Mouse (Mus musculus) MEL (cell line): ENCODE data around the gene Xrcc4. TPM values are rescaled to one million over a fixed set of nuclear protein-coding genes. Genes with fewer than 3 reads are reported as not detected.

ENCODE experiments used
- DNase-seq: peaks from one replicate; pipeline ENCODE4 v3.0.0; 2011; ENCODE audit warnings: low read depth, low spot score
- H3K27ac ChIP-seq: 2 replicates; pipeline ENCODE4 v1.5.1; 2012; ENCODE audit warnings: low read depth, mild to moderate bottlenecking, control low read depth, low read length, moderate library complexity; ENCODE audit not compliant: control insufficient read depth
- H3K27me3 ChIP-seq, 2 experiments: fragments of 150-350 bp in 1 of 2; sonication (generic) in 1 of 2; 2 replicates each; pipeline ENCODE4 v1.6.1; 2012; ENCODE audit warnings: low read length in 2 of 2, mild to moderate bottlenecking in 2 of 2, improper control_type of control experiment in 1 of 2, moderate library complexity in 1 of 2; ENCODE audit not compliant: insufficient read depth in 2 of 2, control insufficient read depth in 1 of 2
- H3K36me3 ChIP-seq, 2 experiments: 2 replicates each; pipeline ENCODE4 v1.6.1; 2012 to 2014; ENCODE audit warnings: low read length in 2 of 2, improper control_type of control experiment in 1 of 2, inconsistent platforms in 1 of 2, mild to moderate bottlenecking in 1 of 2; ENCODE audit not compliant: insufficient read depth in 2 of 2, control insufficient read depth in 1 of 2
- H3K4me1 ChIP-seq, 2 experiments: fragments of 150-350 bp in 1 of 2; sonication (generic) in 1 of 2; 2 replicates each; pipeline ENCODE4 v1.6.1; 2012; ENCODE audit warnings: low read length in 2 of 2, improper control_type of control experiment in 1 of 2, mild to moderate bottlenecking in 1 of 2; ENCODE audit not compliant: insufficient read depth in 2 of 2, control insufficient read depth in 1 of 2
- H3K4me3 ChIP-seq, 2 experiments: fragments of 150-350 bp in 1 of 2; sonication (generic) in 1 of 2; 2 replicates each; pipeline ENCODE4 v1.5.1; 2012; ENCODE audit warnings: low read depth in 2 of 2, low read length in 2 of 2, mild to moderate bottlenecking in 2 of 2, moderate library complexity in 2 of 2, control low read depth in 1 of 2, improper control_type of control experiment in 1 of 2; ENCODE audit not compliant: control insufficient read depth in 1 of 2, insufficient read depth in 1 of 2
- H3K79me2 ChIP-seq: 2 replicates; pipeline ENCODE4 v1.6.1; 2012; ENCODE audit warnings: mild to moderate bottlenecking, low read length, moderate library complexity; ENCODE audit not compliant: control insufficient read depth, poor library complexity, insufficient read depth
- H3K9ac ChIP-seq: 2 replicates; pipeline ENCODE4 v1.6.1; 2012; ENCODE audit warnings: low read depth, mild to moderate bottlenecking, control low read depth, low read length, moderate library complexity; ENCODE audit not compliant: control insufficient read depth, poor library complexity, severe bottlenecking
- H3K9me3 ChIP-seq: fragments of 150-350 bp; sonication (generic); replicated peaks from 2 replicates; pipeline ENCODE4 v1.6.1; 2012; ENCODE audit warnings: mild to moderate bottlenecking, low read length, improper control_type of control experiment, moderate library complexity; ENCODE audit not compliant: insufficient read depth
- BHLHE40 ChIP-seq: IDR thresholded peaks from 2 replicates; pipeline ENCODE4 v1.6.1; 2012; ENCODE audit warnings: low read depth, mild to moderate bottlenecking, inconsistent platforms, low read length, improper control_type of control experiment, borderline replicate concordance
- CHD1 ChIP-seq: IDR thresholded peaks from 2 replicates; pipeline ENCODE4 v1.6.1; 2012; ENCODE audit warnings: low read depth, mild to moderate bottlenecking, inconsistent platforms, low read length, improper control_type of control experiment
- CHD2 ChIP-seq: IDR thresholded peaks from 2 replicates; pipeline ENCODE4 v1.6.1; 2011; ENCODE audit warnings: low read length, improper control_type of control experiment
- CTCF ChIP-seq, 3 experiments: IDR thresholded peaks in 2 of 3; conservative IDR thresholded peaks in 1 of 3; 2 replicates each; pipeline ENCODE4 v1.5.1; 2011 to 2012; ENCODE audit warnings: low read length in 3 of 3, low read depth in 2 of 3, mild to moderate bottlenecking in 2 of 3, improper control_type of control experiment in 1 of 3, inconsistent platforms in 1 of 3, mixed read lengths in 1 of 3, moderate library complexity in 1 of 3; ENCODE audit not compliant: control insufficient read depth in 1 of 3, insufficient read depth in 1 of 3, poor library complexity in 1 of 3, severe bottlenecking in 1 of 3
- E2F4 ChIP-seq: IDR thresholded peaks from 2 replicates; pipeline ENCODE4 v1.6.1; 2011; ENCODE audit warnings: low read depth, low read length, improper control_type of control experiment, borderline replicate concordance
- EP300 ChIP-seq, 2 experiments: IDR thresholded peaks; 2 replicates each; pipeline ENCODE4 v1.6.1; 2011; ENCODE audit warnings: improper control_type of control experiment in 2 of 2, low read length in 2 of 2, low read depth in 1 of 2, mild to moderate bottlenecking in 1 of 2
- ETS1 ChIP-seq: IDR thresholded peaks from 2 replicates; pipeline ENCODE4 v1.6.1; 2012; ENCODE audit warnings: low read depth, mild to moderate bottlenecking, inconsistent platforms, low read length, improper control_type of control experiment, moderate library complexity
- GABPA ChIP-seq: IDR thresholded peaks from 2 replicates; pipeline ENCODE4 v1.6.1; 2012; ENCODE audit warnings: low read depth, mild to moderate bottlenecking, inconsistent platforms, low read length, improper control_type of control experiment, moderate library complexity
- GATA1 ChIP-seq: IDR thresholded peaks from 2 replicates; pipeline ENCODE4 v1.6.1; 2011; ENCODE audit warnings: low read depth, low read length, improper control_type of control experiment
- JUND ChIP-seq: IDR thresholded peaks from 2 replicates; pipeline ENCODE4 v1.6.1; 2011; ENCODE audit warnings: low read depth, mild to moderate bottlenecking, improper control_type of control experiment, low read length
- KAT2A ChIP-seq: conservative IDR thresholded peaks from 2 replicates; pipeline ENCODE4 v1.6.1; 2012; ENCODE audit warnings: low read depth, low read length, improper control_type of control experiment, inconsistent platforms
- MAFK ChIP-seq: IDR thresholded peaks from 2 replicates; pipeline ENCODE4 v1.6.1; 2011; ENCODE audit warnings: low read depth, mild to moderate bottlenecking, low read length, improper control_type of control experiment, borderline replicate concordance
- MAZ ChIP-seq: IDR thresholded peaks from 2 replicates; pipeline ENCODE4 v1.6.1; 2012; ENCODE audit warnings: low read depth, mild to moderate bottlenecking, inconsistent platforms, low read length, improper control_type of control experiment
- MXI1 ChIP-seq: IDR thresholded peaks from 2 replicates; pipeline ENCODE4 v1.6.1; 2011; ENCODE audit warnings: mild to moderate bottlenecking, low read depth, low read length, improper control_type of control experiment
- MYB ChIP-seq: IDR thresholded peaks from 2 replicates; pipeline ENCODE4 v1.6.1; 2011; ENCODE audit warnings: mild to moderate bottlenecking, low read depth, low read length, improper control_type of control experiment
- POLR2A ChIP-seq, 2 experiments: IDR thresholded peaks; 2 replicates each; pipeline ENCODE4 v1.6.1; 2011 to 2012; ENCODE audit warnings: low read length in 2 of 2, mild to moderate bottlenecking in 2 of 2, control low read depth in 1 of 2, improper control_type of control experiment in 1 of 2, low read depth in 1 of 2, moderate library complexity in 1 of 2; ENCODE audit not compliant: control insufficient read depth in 1 of 2, insufficient read depth in 1 of 2, poor library complexity in 1 of 2
- POLR2AphosphoS2 ChIP-seq: IDR thresholded peaks from 2 replicates; pipeline ENCODE4 v1.6.1; 2011; ENCODE audit warnings: low read length, improper control_type of control experiment
- POLR2AphosphoS5 ChIP-seq: IDR thresholded peaks from 2 replicates; pipeline ENCODE4 v1.6.1; 2012; ENCODE audit warnings: low read depth, borderline replicate concordance, mild to moderate bottlenecking, inconsistent platforms, low read length, moderate library complexity, mixed read lengths
- RAD21 ChIP-seq: IDR thresholded peaks from 2 replicates; pipeline ENCODE4 v1.6.1; 2011; ENCODE audit warnings: mild to moderate bottlenecking, low read depth, low read length, improper control_type of control experiment
- SIN3A ChIP-seq: IDR thresholded peaks from 2 replicates; pipeline ENCODE4 v1.6.1; 2012; ENCODE audit warnings: low read length, improper control_type of control experiment, inconsistent platforms
- SMC3 ChIP-seq: IDR thresholded peaks from 2 replicates; pipeline ENCODE4 v1.6.1; 2011; ENCODE audit warnings: low read depth, low read length, improper control_type of control experiment
- TAL1 ChIP-seq: IDR thresholded peaks from 2 replicates; pipeline ENCODE4 v1.6.1; 2012; ENCODE audit warnings: mild to moderate bottlenecking, inconsistent platforms, low read length, moderate library complexity, mixed read lengths
- TBP ChIP-seq: IDR thresholded peaks from 2 replicates; pipeline ENCODE4 v1.8.0; 2011; ENCODE audit warnings: low read depth, low read length, improper control_type of control experiment
- UBTF ChIP-seq: IDR thresholded peaks from 2 replicates; pipeline ENCODE4 v1.6.1; 2012; ENCODE audit warnings: low read depth, mild to moderate bottlenecking, inconsistent platforms, low read length, improper control_type of control experiment, moderate library complexity, borderline replicate concordance; ENCODE audit not compliant: insufficient read depth
- ZKSCAN1 ChIP-seq: IDR thresholded peaks from 2 replicates; pipeline ENCODE4 v1.6.1; 2012; ENCODE audit warnings: low read depth, mild to moderate bottlenecking, inconsistent platforms, low read length, improper control_type of control experiment, moderate library complexity
- polyA plus RNA-seq, 2 experiments: library from polyadenylated mRNA; stranded (reverse) in 1 of 2; unstranded in 1 of 2; fragments of >175 nt in 1 of 2; fragments of >200 nt in 1 of 2; gene quantifications; 2 replicates each; pipeline versions ENCODE4 v1.2.1 to v1.2.4; 2012; ENCODE audit warnings: low replicate concordance in 2 of 2, low read depth in 1 of 2; ENCODE audit not compliant: insufficient read length in 2 of 2, insufficient read depth in 1 of 2, missing spikeins in 1 of 2
- total RNA-seq: library from RNA; depleted of rRNA; stranded (reverse); fragments of 300-350 nt; gene quantifications from 2 replicates; pipeline ENCODE4 v1.2.3, GENCODE M21; 2012

The Xrcc4 gene
- total and polyA plus RNA-seq, 3 experiments: 6.6 to 7.7 TPM; not detected in 1

DNA sequence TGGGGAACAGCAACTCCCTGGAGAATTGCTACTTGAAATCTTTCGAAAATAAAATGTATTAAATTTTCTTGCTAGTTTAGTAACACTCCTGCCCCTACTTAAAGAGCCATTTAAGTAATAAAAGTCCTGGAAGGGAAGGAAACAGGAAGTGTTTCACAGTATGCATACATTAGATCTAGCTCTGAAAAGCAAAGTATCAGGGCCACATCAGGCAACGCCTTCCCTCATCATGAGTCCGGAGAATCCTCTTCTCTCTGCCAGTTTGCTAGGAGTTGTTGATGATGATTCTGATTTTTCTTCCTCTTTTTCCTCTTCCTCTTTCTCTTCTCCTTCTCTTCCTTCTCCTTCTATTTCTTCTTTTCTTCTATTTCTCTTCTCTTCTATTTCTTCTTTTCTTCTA lies 250.8 kb downstream of the Xrcc4 start:
- H3K9ac ChIP-seq: no peak overlapping the region
- TF ChIP-seq RAD21: no peak
- no peak for TF ChIP-seq UBTF
- TF ChIP-seq JUND: no peak
- no peak for TF ChIP-seq MXI1
- no peak for TF ChIP-seq MYB
- TF ChIP-seq GATA1: no peak
- no peak for TF ChIP-seq KAT2A
- no peak for TF ChIP-seq POLR2AphosphoS5
- TF ChIP-seq POLR2A (IDR thresholded peaks at IDR 0.05; ENCODE audit: control insufficient read depth in 1 of 2, insufficient read depth in 1 of 2, low read depth in 1 of 2, low read length in 2 of 2, poor library complexity in 1 of 2): no peak
- TF ChIP-seq SMC3: no peak
- no peak for TF ChIP-seq ETS1
- no peak for TF ChIP-seq BHLHE40
- no peak for TF ChIP-seq ZKSCAN1
- no peak for TF ChIP-seq MAFK
- TF ChIP-seq TBP: no peak
- TF ChIP-seq, all 39 proteins: peak for 0
- DNase-seq: peak; percentile 12
- Histone ChIP-seq H3K4me1 (no peaks in the 10 kb centered on the region), H3K27me3 (no peaks in the 10 kb centered on the region), H3K36me3 (no peaks in the 10 kb centered on the region), H3K27ac (no peak overlapping the region), H3K79me2 (no peaks in the 10 kb centered on the region), H3K4me3 (no peak overlapping the region), H3K9me3 (no peaks in the 10 kb centered on the region)

DNA sequence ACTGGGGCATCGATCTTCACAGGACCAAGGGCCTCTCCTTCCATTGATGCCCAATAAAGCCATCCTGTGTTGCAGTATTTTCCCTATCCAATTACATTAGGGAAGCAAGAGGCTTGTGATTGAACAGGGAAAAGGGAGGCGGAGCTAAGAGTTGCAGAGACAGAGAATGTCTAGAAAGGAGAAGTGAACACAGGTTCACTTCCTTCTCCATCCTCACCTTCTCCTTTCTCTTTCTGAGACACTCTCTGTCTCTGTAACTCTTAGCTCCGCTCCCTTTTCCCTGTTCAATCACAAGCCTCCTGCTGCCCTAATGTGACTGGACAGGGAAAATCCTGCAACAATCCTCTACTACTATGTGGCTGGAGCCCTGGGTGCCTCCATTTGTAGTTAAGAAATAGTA lies 254.9 kb downstream of the Xrcc4 start:
- H3K9me3 ChIP-seq: no peaks in the 10 kb centered on the region
- H3K79me2 ChIP-seq: no peaks in the 10 kb centered on the region
- H3K4me1 ChIP-seq: no peaks in the 10 kb centered on the region
- H3K27ac ChIP-seq: no peak overlapping the region
- DNase-seq: peak; percentile 9
- no peaks in the 10 kb centered on the region for H3K36me3 ChIP-seq
- no peak overlapping the region for H3K4me3 ChIP-seq
- no peak for TF ChIP-seq CTCF (IDR thresholded peaks at IDR 0.05 in 2 of 3, conservative IDR thresholded peaks at IDR 0.05 in 1 of 3; ENCODE audit: control insufficient read depth in 1 of 3, insufficient read depth in 1 of 3, low read depth in 2 of 3, low read length in 3 of 3, poor library complexity in 1 of 3, severe bottlenecking in 1 of 3)
- TF ChIP-seq GABPA: no peak
- TF ChIP-seq POLR2AphosphoS2: no peak
- no peak for TF ChIP-seq CHD1
- TF ChIP-seq SIN3A: no peak
- no peak for TF ChIP-seq CHD2
- TF ChIP-seq EP300 (IDR thresholded peaks at IDR 0.05; ENCODE audit: low read depth in 1 of 2, low read length in 2 of 2): no peak
- no peak for TF ChIP-seq TAL1
- no peak for TF ChIP-seq GATA1
- no peak for TF ChIP-seq KAT2A
- no peak for TF ChIP-seq E2F4
- TF ChIP-seq POLR2AphosphoS5: no peak
- TF ChIP-seq MAZ: no peak
- no peaks in the 10 kb centered on the region for H3K27me3 ChIP-seq
- H3K9ac ChIP-seq: no peak overlapping the region
